Mouse (Mus musculus): ENCODE results near the gene Eml6. TPM values are rescaled to one million over a fixed set of nuclear protein-coding genes. Genes with fewer than 3 reads are reported as not detected.

The Eml6 gene
- 1.6 TPM for polyA plus RNA-seq (2017; shearing (Covaris generic))

DNA sequence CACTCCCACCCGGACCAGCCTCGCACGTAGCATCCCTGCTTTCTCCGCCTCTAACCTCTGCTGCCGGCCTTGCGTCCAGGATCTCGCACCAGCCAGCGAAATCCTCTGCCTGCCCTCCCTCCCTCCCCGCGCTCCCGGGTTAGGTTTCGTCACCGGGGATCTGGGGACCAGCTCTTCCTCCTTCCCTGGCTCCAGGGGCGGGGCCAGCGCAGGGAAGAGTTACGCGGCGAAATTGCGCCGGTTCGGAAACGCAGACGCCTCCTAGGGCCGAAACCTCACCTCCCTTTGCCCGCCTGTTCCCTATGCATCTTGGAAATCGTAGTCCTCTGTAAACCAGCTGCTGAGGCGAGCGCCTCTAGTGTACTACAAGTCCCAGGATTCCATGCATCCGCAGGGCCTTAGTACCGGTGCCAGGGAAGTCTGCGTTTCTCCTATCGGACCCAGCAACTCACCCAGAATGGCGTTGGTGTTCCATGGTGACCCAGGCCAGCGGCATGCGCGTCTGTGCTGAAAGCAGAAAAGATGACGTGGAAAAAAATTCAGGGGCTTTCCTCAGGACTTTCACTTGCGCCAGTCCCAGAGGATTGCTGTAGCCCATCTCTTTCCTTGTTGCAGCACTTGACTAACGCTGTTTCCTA lies at the start of gene Eml6:
Gene Eml6 (minus strand): TSS at position 199 of the 638 bp plus-strand sequence.

DNA sequence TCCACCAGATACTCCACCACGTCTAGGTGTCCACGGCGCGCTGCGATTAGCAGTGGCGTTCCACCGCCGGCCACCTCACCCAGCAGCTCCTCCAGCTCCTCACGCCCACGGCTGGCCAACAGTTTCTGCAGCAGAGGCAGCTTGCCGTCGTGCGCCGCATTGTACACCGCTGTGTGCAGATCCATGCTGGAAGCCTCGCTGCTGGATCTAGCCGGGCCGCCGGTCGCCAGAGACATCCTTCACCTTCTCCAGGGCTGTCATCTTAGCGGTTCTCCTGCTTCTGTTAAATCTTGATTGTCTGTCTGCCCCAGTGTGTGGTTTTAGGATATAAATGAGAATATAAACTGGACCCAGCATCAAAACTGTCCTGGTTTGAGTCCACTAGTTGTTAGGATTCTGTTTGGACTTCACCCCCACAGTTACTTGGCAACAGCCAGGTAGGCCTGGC lies 200.5 kb downstream of the Eml6 start, which contains the start of gene 4931440F15Rik:
Gene 4931440F15Rik (minus strand): TSS at position 398 of the 448 bp plus-strand sequence.

Other genes with a start within 250 kb of the Eml6 start
- not detected for gene 4931440F15Rik, start 200.4 kb downstream of the Eml6 start, polyA plus RNA-seq (2017; shearing (Covaris generic))
- 83.8 TPM for gene Sptbn1, start 242.1 kb upstream of the Eml6 start, polyA plus RNA-seq (2017; shearing (Covaris generic))

Measured in effector memory CD4-positive, alpha-beta T cell, adult 5 months (primary cell).